Mouse (Mus musculus) adrenal gland, adult (tissue): ENCODE measurements around the gene Cpm.

ENCODE experiments used
- DNase-seq, 2 experiments: peaks; one replicate each; pipeline ENCODE4 v3.0.0; 2022 to 2023; ENCODE audit warnings: low spot score in 1 of 2; ENCODE audit not compliant: inconsistent age in 2 of 2

Gene Cpm

GRCm38 (mm10) chr10:117632394-117632793 is 3.1 kb downstream of the Cpm start:
- no peak for DNase-seq

GRCm38 (mm10) chr10:117633564-117634208 is 4.4 kb downstream of the Cpm start:
- DNase-seq, result no peak

DNA sequence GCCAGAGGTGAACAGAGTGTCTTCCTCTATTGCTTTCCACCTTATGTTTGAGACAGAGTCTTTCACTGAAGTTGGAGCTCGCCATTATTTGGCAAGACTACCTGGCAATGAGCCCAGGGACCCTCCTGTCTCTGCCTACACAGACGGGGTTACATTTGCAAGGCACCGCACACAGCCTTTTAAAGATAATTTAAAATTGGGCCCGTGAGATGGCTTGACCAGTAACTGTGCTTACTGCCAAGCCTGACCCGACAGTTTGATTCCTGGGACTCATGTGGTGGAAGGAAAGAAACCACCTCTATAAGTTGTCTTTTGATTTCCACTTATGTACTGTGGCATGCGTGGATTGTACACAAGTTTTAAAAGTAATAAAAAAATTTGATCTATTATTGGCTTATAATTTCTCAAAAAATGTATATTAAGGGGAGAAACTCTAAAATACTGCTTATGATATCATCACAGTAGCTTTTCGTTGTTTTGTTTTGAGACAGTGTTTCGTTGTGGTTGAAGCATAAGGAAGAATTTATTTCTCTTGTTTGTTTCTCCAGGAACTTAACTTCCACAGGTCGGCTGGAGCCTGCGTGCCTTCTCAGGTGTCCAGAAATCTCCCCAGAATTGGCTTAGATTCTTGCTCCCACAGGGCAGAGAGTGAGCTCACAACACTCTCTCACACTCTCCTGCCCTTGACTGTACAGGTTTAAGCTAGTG is 5.2 kb downstream of the Cpm start:
- DNase-seq, result no peak

DNA sequence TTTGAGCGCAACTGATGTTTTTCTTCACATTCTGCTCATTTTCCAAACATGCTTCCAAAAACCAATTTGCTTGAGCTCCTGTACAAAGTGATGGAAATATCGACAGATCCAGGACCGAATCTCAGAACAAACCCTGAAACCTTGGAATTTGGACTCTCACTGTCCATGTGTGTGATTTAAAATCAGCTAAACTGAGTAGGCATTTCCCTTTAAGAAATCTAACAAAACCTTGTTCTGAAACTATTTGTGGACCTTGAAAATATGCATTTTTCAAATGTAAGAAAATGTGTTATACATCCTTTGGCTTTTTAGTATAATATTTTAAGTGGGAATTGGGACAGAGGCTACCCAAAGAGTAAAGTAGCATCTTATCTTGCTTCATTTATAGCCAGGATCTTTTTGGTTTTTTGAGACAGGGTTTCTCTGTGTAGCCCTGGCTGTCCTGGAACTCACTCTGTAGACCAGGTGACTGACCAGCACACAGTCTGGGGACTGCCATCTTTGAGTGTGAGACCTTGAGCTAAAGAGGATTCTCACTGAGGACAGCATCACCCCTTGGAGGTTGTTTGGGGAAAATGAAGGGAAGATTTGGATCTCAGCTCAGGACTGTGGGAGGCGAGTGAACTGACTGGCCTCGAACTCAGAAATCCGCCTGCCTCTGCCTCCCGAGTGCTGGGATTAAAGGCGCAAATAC is 5.9 kb downstream of the Cpm start:
- DNase-seq, result no peak

DNA sequence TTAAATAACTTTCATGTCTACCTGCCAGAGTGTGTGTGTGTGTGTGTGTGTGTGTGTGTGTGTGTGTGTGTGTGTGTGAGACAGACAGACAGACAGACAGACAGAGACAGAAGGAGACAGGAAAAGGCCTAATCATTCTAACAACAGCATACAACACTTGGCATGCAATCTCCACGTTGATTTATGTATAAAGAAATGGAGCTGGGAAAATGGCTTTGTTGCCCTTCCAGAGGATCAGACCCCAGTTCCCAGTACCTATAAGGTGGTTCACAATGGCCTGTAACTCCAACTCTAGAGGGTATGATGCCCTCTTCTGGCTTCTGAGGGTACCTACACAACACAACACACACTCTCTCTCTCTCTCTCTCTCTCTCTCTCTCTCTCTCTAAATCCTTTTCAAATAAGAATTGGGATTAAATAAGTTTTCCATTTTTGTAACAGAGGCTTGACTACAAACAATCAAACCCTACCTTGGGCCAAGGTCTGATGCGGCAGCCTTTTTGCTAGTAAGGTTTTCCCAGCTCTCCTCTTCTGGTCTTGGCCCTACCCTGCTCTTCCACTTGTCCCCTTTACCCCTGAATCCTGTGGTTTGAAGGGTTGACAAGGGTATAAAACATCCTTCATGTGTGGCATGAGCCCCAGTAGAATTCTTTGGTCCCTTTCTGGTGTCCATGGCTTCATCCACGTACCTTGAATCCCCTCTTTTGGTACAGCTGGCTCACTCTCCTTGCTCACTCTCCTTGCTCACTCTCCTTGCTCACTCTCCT is 6.7 kb downstream of the Cpm start:
- DNase-seq, result no peak

- peak in 1 of 2 experiments; percentile 30 for DNase-seq
Observed at GRCm38 (mm10) chr10:117637062-117637744, 7.9 kb downstream of the Cpm start.

DNA sequence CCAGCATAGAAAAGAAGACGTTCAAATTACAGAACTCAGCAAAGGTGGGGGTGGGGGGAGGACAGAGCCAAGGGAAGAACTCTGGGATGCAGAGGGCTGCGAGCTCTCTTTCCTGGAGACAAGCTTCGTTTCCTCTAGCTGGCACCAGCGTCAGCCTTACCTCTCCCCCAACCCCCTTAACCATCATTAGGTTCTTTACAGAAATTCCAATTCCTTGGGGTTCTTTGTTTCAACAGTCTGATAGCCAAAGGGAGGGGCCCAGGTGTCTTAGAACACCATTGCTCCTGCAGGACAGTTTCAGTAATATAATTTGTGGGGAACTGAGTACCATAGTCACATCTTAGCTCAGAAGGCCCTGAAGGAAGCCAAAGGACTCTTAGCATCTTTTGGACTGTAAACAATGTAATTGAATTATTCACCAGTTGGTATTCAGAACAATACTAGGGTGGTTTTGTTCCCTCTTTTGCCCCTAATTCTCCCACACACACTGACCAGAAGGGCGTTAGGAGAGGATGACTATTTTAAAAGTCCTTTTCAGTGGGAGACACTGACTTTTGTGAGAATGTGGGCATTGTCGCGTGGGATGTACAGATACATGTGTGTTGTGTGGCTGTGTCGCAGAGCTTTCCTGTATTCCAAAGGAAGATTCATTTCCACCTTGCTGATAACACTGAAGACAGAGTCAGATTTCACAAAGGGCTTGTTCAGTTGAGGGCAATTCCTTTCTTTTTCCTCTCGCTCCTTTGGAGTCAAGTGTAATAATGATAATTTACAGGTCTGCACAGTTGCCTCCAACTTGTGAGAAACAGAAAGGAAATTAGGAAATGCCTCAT is 8.7 kb downstream of the Cpm start:
- DNase-seq, result no peak

GRCm38 (mm10) chr10:117638578-117639220 is 9.4 kb downstream of the Cpm start:
- DNase-seq, result no peak

DNA sequence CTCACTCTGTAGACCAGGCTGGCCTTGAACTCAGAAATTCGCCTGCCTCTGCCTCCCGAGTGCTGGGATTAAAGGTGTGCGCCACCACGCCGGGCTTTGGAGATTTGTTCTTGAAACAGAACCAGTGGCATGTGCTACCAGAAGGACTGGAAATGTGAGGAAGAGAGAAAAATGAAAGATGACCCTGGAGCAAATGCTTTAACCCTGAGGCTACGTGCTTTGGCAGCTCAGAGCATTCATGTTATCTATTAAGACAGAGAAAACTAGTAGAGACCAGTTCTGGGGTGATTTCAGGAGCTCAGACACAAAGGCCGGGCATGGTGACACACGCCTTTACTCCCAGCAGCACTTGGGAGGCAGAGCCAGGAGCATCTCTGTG is 9.9 kb downstream of the Cpm start:
- DNase-seq, result no peak

- peak; percentile 34 to 56 for DNase-seq
Observed at GRCm38 (mm10) chr10:117639899-117640594, 10.7 kb downstream of the Cpm start.

DNA sequence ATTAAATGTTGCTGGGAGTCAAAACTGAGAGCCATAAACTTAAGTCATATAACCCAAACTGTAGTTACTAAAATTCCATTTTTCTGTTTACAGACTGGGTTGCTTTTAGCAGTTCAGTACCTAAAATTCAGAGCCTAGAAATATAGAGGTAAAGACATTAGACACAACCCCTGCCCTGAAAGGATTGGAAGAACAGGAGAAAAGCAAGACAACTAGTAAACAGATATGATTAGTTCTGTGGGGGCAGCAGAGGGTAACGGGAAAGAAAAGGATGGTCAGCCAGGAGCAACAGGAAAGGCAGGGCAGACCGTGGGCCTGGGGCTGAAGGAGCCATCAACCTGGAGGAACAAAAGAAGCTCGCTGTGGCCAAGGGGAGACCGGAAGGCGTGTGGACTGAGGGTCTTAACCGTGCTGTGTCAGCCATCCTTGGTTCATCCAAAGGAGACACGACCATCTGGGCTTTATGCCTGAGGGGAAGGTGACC is 11.3 kb downstream of the Cpm start:
- no peak for DNase-seq

- no peak for DNase-seq
Observed at GRCm38 (mm10) chr10:117641400-117642200, 12.3 kb downstream of the Cpm start.

- DNase-seq, result no peak
Observed at GRCm38 (mm10) chr10:117642201-117642450, 12.8 kb downstream of the Cpm start.

DNA sequence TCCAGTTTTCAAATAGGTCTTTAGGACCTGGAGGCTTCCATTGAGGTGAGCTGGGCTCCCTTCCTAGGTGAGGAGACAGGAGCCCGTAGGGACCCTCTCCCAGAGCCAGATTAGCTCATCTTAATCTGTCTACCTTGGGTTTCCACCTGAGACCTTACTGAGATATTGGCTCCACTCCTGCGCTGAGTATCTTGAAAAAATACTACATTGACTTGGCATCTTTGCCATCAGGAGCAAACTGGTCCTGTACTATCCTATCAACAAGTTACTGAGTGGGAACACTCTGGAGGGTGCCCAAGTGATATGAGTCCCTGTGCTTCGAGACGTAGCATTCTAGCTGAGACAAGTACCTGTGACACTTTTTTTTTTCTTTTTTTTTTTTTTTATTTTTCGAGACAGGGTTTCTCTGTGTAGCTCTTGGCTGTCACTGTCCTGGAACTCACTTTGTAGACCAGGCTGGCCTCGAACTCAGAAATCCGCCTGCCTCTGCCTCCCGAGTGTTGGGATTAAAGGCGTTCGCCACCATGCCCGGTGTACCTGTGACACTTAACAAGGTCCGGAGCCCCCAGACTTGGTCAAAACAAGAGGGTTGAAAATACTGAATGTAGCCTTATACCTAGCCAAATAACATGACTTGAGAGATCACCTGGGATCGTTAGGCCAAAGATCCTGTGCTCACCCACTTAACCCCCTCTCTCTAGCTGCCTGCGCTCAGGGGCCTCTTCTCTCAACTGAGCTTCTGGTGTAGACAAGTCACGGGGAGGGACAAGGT is 13.4 kb downstream of the Cpm start:
- no peak for DNase-seq

GRCm38 (mm10) chr10:117643302-117643701 is 14.0 kb downstream of the Cpm start:
- DNase-seq, result no peak

GRCm38 (mm10) chr10:117643711-117644428 is 14.6 kb downstream of the Cpm start:
- no peak for DNase-seq

DNA sequence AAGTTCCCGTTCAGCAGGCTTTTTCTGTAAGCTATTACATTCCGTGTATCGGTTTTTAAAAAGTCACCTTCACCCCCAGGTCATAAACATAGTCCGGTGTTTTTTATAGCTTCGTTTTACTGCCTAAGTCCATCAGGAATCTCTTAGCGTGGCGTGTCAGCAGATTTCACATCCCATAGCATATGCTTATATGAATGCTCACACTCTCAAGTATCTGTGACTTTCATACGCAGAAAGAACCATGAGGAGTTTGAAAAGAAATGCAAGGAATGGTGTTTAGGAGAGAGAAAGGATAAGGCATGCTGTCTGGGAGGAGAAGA is 15.1 kb downstream of the Cpm start:
- no peak for DNase-seq
